Mouse (Mus musculus) midbrain, embryonic 11.5 days (tissue): ENCODE results near the gene Chek2. TPM values are rescaled to one million over a fixed set of nuclear protein-coding genes. Genes with fewer than 3 reads are reported as not detected.

Experiments
- ATAC-seq: fragments of 200-750 bp; cut with Nextera tagmentation; 2 replicates; pipeline ENCODE4 v1.8.0; 2017; ENCODE audit warnings: moderate TSS enrichment, moderate library complexity; ENCODE audit not compliant: low FRiP score
- DNase-seq: peaks from one replicate; pipeline ENCODE4 v3.0.0; 2015; ENCODE audit warnings: low spot score; ENCODE audit errors: missing footprints
- H3K27ac ChIP-seq: fragments of 300-500 bp; sonication (generic); 2 replicates; pipeline ENCODE4 v1.5.1; 2014; ENCODE audit warnings: low read depth, low read length
- H3K27me3 ChIP-seq: fragments of 300-500 bp; sonication (generic); 2 replicates; pipeline ENCODE4 v1.6.1; 2014; ENCODE audit warnings: mild to moderate bottlenecking, low read length, moderate library complexity, mixed read lengths; ENCODE audit not compliant: control insufficient read depth, insufficient read depth
- H3K36me3 ChIP-seq: fragments of 300-500 bp; sonication (generic); 2 replicates; pipeline ENCODE4 v1.6.1; 2014; ENCODE audit warnings: mild to moderate bottlenecking, low read length, moderate library complexity, mixed read lengths; ENCODE audit not compliant: control insufficient read depth, insufficient read depth
- H3K4me1 ChIP-seq: fragments of 300-500 bp; sonication (generic); 2 replicates; pipeline ENCODE4 v1.6.1; 2014; ENCODE audit warnings: low read length; ENCODE audit not compliant: control insufficient read depth, insufficient read depth
- H3K4me2 ChIP-seq: fragments of 300-500 bp; sonication (generic); 2 replicates; pipeline ENCODE4 v1.6.1; 2014; ENCODE audit warnings: mild to moderate bottlenecking, moderate library complexity
- H3K4me3 ChIP-seq: fragments of 300-500 bp; sonication (generic); 2 replicates; pipeline ENCODE4 v1.5.1; 2014; ENCODE audit warnings: low read depth, low read length
- H3K9ac ChIP-seq: fragments of 300-500 bp; sonication (generic); 2 replicates; pipeline ENCODE4 v1.6.1; 2014; ENCODE audit warnings: low read length
- H3K9me3 ChIP-seq: fragments of 300-500 bp; sonication (generic); 2 replicates; pipeline ENCODE4 v1.6.1; 2016; ENCODE audit warnings: low read length; ENCODE audit not compliant: control insufficient read depth
- WGBS: fragments of 180-500 bp; shearing (Covaris S2); extraction: QIAGEN DNeasy Blood & Tissue Kit; methylation state at CpG from one replicate; pipeline ENCODE4 v1.1.7; 2014; 5-methylcytosine and 5-hydroxymethylcytosine counted together
- polyA plus RNA-seq: library from polyadenylated mRNA; unstranded; fragments of >200 nt; fragmentation: Nextera tagmentation; extraction: Ambion mirVana; gene quantifications from 2 replicates; pipeline ENCODE4 v1.2.1, GENCODE M21; 2014

The Chek2 gene
- 26.8 and 28.5 TPM in 2 replicates for polyA plus RNA-seq

- peak within 1 kb of the TSS; percentile 61 for H3K27ac ChIP-seq
- ATAC-seq: peak; percentile 99
- peak; percentile 99 for DNase-seq
- peak within 1 kb of the TSS; percentile 73 for H3K9ac ChIP-seq
- no peaks in the 10 kb centered on the region; the same call in 1 of the 2 replicates for H3K36me3 ChIP-seq
- H3K27me3 ChIP-seq: no peaks in the 10 kb centered on the region
- no peaks in the 10 kb centered on the region for H3K9me3 ChIP-seq
- peak within 1 kb of the TSS; percentile 45 for H3K4me3 ChIP-seq
- no peaks in the 10 kb centered on the region for H3K4me1 ChIP-seq
- peak within 1 kb of the TSS; percentile 81 for H3K4me2 ChIP-seq
- under 1% methylated on average over 41 of the region's 41 CpGs for WGBS
Measured at GRCm38 (mm10) chr5:110839678-110840365, at the start of gene Chek2, which contains the start of gene Hscb. Chek2 (plus strand) TSS chr5:110839979. Hscb (minus strand) TSS chr5:110839777.

DNA sequence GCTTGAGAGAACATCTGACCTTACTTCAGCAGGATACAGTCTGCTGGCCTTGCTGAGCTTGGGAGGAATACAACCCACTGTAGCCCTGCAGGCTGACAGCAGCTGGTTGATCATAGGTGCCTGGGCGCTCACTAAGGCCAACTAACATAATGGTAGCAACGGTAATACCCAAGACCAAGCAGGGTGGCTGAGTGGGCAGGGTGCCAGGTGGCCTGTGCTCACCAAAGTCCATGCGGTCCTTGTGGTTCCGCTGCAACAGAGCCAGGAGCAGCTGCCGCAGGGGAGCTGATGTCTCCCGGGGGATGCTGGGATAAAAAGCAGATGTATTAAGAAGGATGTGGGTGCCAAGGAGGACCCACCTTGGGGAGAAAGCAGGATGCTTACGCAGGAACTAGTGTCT is 45.4 kb upstream of the Chek2 start:
- H3K4me2 ChIP-seq: no peak overlapping the region
- WGBS: 97% methylated on average over 7 of the region's 7 CpGs
- DNase-seq: peak; percentile 53
- ATAC-seq: no peak
- H3K27me3 ChIP-seq: no peaks in the 10 kb centered on the region
- no peak overlapping the region for H3K9ac ChIP-seq
- H3K36me3 ChIP-seq: peaks cover 60% of the 10 kb centered on the region
- H3K9me3 ChIP-seq: no peaks in the 10 kb centered on the region
- H3K4me3 ChIP-seq: no peak overlapping the region
- H3K4me1 ChIP-seq: no peaks in the 10 kb centered on the region
- H3K27ac ChIP-seq: no peak overlapping the region

GRCm38 (mm10) chr5:110797696-110798095 is 42.1 kb upstream of the Chek2 start:
- DNase-seq (peak; percentile 17), ATAC-seq (no peak)
- no peak overlapping the region for H3K4me2 ChIP-seq
- no peak overlapping the region for H3K4me3 ChIP-seq
- H3K27ac ChIP-seq: no peak overlapping the region
- H3K9ac ChIP-seq: no peak overlapping the region
- H3K27me3 ChIP-seq: no peaks in the 10 kb centered on the region
- H3K4me1 ChIP-seq: no peaks in the 10 kb centered on the region
- H3K36me3 ChIP-seq: peaks cover 36% of the 10 kb centered on the region
- WGBS: 85% methylated on average over 4 of the region's 4 CpGs
- H3K9me3 ChIP-seq: no peaks in the 10 kb centered on the region

DNA sequence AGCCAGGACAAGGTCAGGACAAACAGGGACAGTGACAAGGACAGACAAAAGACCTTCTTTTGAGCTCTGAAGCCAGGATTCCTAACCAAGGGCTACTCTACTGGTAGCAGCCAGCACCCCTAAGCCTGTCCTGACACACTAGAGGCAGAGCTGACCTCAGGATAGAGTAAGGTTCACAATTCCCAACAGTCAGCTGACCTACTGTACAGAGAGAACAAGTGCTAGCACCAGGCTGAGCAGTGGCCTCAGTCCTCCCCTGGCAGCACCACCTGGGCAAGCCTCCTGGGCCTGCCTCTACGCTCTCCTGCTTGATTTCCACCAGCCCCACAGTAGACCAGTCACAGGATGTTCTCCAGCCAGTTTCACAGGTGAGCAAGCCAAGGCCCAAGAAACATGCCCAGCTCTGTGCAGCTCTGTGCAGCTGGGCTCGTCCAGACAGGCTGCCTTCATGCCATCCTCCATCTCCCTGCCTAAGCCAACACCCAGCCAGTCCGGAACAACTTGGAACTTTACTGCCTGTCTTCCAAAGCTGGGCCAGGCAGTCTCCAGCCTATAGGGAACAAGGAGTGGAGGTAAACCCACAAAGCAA is 38.6 kb upstream of the Chek2 start:
- Histone ChIP-seq H3K27ac (no peak overlapping the region), H3K27me3 (no peaks in the 10 kb centered on the region), H3K4me1 (no peaks in the 10 kb centered on the region), H3K9me3 (no peaks in the 10 kb centered on the region), H3K9ac (no peak overlapping the region), H3K4me3 (no peak overlapping the region), H3K4me2 (no peak overlapping the region), H3K36me3 (peaks cover 12% of the 10 kb centered on the region)
- DNase-seq (no peak), ATAC-seq (no peak)
- 80% methylated on average over 3 of the region's 3 CpGs for WGBS

GRCm38 (mm10) chr5:110802186-110802585 is 37.6 kb upstream of the Chek2 start:
- H3K36me3 ChIP-seq: peaks cover 15% of the 10 kb centered on the region; the same call in 1 of the 2 replicates
- no peaks in the 10 kb centered on the region for H3K9me3 ChIP-seq
- no peak overlapping the region for H3K27ac ChIP-seq
- no peak overlapping the region for H3K4me3 ChIP-seq
- no peak overlapping the region for H3K4me2 ChIP-seq
- H3K27me3 ChIP-seq: no peaks in the 10 kb centered on the region
- 86% methylated on average over 4 of the region's 4 CpGs for WGBS
- DNase-seq: no peak
- H3K4me1 ChIP-seq: peaks cover 6% of the 10 kb centered on the region
- ATAC-seq: no peak
- no peak overlapping the region for H3K9ac ChIP-seq

- H3K4me1 ChIP-seq: peaks cover 10% of the 10 kb centered on the region
- no peaks in the 10 kb centered on the region for H3K9me3 ChIP-seq
- H3K27me3 ChIP-seq: no peaks in the 10 kb centered on the region
- H3K9ac ChIP-seq: no peak overlapping the region
- ATAC-seq (no peak), DNase-seq (peak; percentile 45)
- H3K4me2 ChIP-seq: no peak overlapping the region
- peaks cover 13% of the 10 kb centered on the region; the same call in 1 of the 2 replicates for H3K36me3 ChIP-seq
- H3K4me3 ChIP-seq: no peak overlapping the region
- no peak overlapping the region for H3K27ac ChIP-seq
Measured at GRCm38 (mm10) chr5:110802809-110803208, 37.0 kb upstream of the Chek2 start.

DNA sequence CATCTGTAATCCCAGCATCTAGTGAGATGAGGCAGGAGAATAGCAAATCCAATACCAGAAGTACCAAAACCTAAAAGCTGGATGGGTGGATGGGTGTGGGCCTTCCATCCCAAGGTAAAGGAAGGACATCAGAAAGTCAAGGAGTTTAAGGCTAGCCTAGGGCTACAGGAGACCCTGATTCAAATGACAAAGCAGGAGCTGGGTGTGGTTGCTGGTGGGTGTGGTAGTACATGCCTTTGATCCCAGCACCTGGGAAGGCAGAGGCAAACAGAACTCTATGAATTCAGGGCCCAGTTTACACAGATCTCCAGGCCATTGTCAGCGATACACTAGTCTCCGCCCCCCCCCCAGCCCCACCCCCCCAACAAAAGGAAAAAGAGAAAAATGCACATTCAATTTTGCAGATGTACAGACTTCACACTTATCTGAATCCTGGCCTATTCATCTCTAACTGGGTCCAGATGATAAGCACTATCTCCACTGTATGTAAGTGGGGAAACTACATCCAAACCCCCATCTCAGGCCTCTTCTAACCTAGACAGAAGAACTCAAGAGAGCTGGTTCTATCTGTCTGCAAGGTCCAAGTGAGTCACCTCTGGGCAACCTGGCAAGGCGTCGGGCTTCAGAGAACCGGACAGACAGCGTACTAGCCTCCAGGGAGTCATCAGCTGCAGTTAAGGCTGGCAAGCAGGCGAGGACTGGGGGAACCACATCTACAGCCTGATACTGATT is 35.6 kb upstream of the Chek2 start:
- Histone ChIP-seq H3K36me3 (0 out of 2 replicates have a peak, but pooled peaks cover 8% of the 10 kb centered on the region), H3K27ac (no peak overlapping the region), H3K9ac (no peak overlapping the region), H3K4me1 (peaks cover 22% of the 10 kb centered on the region), H3K9me3 (no peaks in the 10 kb centered on the region), H3K27me3 (no peaks in the 10 kb centered on the region), H3K4me3 (no peak overlapping the region), H3K4me2 (no peak overlapping the region)
- 91% methylated on average over 7 of the region's 7 CpGs for WGBS
- ATAC-seq (no peak), DNase-seq (peak; percentile 37)

DNA sequence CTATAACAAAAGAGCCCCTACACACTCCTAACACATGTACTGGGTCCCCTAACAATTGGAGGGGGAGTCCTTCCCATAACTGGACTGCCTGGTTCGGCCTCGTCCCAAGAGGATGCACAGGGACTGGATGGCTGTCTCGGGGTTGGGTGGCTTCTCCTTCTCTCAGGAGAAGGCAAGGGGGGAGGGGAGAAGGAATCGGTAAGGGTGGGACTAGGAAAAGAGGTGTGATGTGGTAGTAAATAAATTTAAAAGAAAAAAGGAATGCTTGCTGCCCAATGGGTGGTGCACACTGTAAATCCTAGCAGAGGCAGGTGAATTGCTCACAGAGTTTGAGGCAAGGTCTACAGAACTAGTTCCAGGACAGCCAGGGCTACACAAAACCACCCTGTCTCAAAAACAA is 33.6 kb upstream of the Chek2 start:
- Histone ChIP-seq H3K36me3 (0 out of 2 replicates have a peak, but pooled peaks cover 8% of the 10 kb centered on the region), H3K4me1 (peaks cover 23% of the 10 kb centered on the region)
- WGBS: 94% methylated on average over 4 of the region's 4 CpGs

DNA sequence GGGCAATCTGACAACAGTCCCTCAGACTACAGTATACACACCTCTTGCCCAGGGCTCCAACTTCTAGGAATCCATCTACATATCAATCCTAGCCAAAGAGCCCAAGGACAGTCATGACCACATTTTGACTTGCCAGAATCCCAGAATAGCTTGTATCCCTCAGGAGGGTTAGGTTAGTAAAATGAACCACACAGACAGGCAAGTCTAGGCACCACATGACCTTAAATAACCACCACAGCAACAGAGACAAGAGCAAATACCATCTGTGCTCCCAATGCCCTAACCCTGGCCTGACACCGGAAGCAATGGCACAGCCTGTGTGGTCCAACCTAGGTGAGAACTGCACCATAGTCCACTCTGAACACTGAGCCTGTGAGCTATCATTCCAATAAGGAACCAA is 33.1 kb upstream of the Chek2 start:
- 88% methylated on average over 1 of the region's 1 CpGs for WGBS
- H3K4me2 ChIP-seq: no peak overlapping the region
- H3K4me3 ChIP-seq: no peak overlapping the region
- no peak overlapping the region for H3K27ac ChIP-seq
- H3K4me1 ChIP-seq: peaks cover 23% of the 10 kb centered on the region
- no peak overlapping the region for H3K9ac ChIP-seq
- peak; percentile 51 for DNase-seq
- no peak for ATAC-seq
- no peaks in the 10 kb centered on the region for H3K27me3 ChIP-seq
- no peaks in the 10 kb centered on the region for H3K9me3 ChIP-seq
- H3K36me3 ChIP-seq: 0 out of 2 replicates have a peak, but pooled peaks cover 8% of the 10 kb centered on the region

More for the DNA sequence above, 33.6 kb upstream of the Chek2 start:
- DNase-seq (peak; percentile 71), ATAC-seq (no peak)
- Histone ChIP-seq H3K4me3 (no peak overlapping the region), H3K27me3 (no peaks in the 10 kb centered on the region), H3K9me3 (no peaks in the 10 kb centered on the region), H3K27ac (no peak overlapping the region), H3K9ac (no peak overlapping the region), H3K4me2 (no peak overlapping the region)
